Mouse (Mus musculus): ENCODE data around the gene Ddc.

- TF ChIP-seq CTCF (IDR thresholded peaks at IDR 0.05; ENCODE audit: borderline replicate concordance, control insufficient read depth, extremely low read depth, insufficient read depth, low read length, poor library complexity) (no peak), POLR2A (IDR thresholded peaks at IDR 0.05; ENCODE audit: control insufficient read depth, extremely low read depth, insufficient read depth, low read length, poor library complexity) (no peak)
These were observed 45.9 kb downstream of the Ddc start for GRCm38 (mm10) chr11:11851957-11852505.
